Mouse (Mus musculus) embryonic facial prominence, embryonic 11.5 days (tissue): ENCODE measurements at regions not wholly inside any gene's neighbourhood (a gene's known extent, or its start where the extent isn't known, plus 50 kb on each side); places are given as distances from the start of the nearest gene placed in this dataset.

Experiments used
- ATAC-seq: fragments of 200-750 bp; cut with Nextera tagmentation; replicated peaks from 2 replicates; pipeline ENCODE4 v1.8.0; 2017; ENCODE audit warnings: low read depth; ENCODE audit not compliant: insufficient number of reproducible peaks, low FRiP score, low TSS enrichment
- DNase-seq: peaks from one replicate; pipeline ENCODE4 v3.0.0-alpha.2; 2015; ENCODE audit warnings: low spot score
- H3K27ac ChIP-seq: fragments of 300-500 bp; sonication (generic); replicated peaks from 2 replicates; pipeline ENCODE4 v1.5.1; 2014; ENCODE audit warnings: mild to moderate bottlenecking, low read depth, low read length, control low read depth
- H3K27me3 ChIP-seq: fragments of 300-500 bp; sonication (generic); 2 replicates; pipeline ENCODE4 v1.6.1; 2014; ENCODE audit warnings: mild to moderate bottlenecking, low read length, moderate library complexity, mixed read lengths; ENCODE audit not compliant: control insufficient read depth, insufficient read depth
- H3K36me3 ChIP-seq: fragments of 300-500 bp; sonication (generic); replicated peaks from 2 replicates; pipeline ENCODE4 v1.6.1; 2014; ENCODE audit warnings: low read depth, mild to moderate bottlenecking, low read length, moderate library complexity, mixed read lengths; ENCODE audit not compliant: control insufficient read depth, insufficient read depth
- H3K4me1 ChIP-seq: fragments of 300-500 bp; sonication (generic); 2 replicates; pipeline ENCODE4 v1.6.1; 2014; ENCODE audit warnings: low read length, mixed read lengths; ENCODE audit not compliant: control insufficient read depth, insufficient read depth
- H3K4me2 ChIP-seq: fragments of 300-500 bp; sonication (generic); 2 replicates; pipeline ENCODE4 v1.6.1; 2014; ENCODE audit warnings: low read depth, mild to moderate bottlenecking, control low read depth, low read length, moderate library complexity
- H3K4me3 ChIP-seq: fragments of 300-500 bp; sonication (generic); 2 replicates; pipeline ENCODE4 v1.5.1; 2014; ENCODE audit warnings: low read depth, low read length, control low read depth
- H3K9ac ChIP-seq: fragments of 300-500 bp; sonication (generic); replicated peaks from 2 replicates; pipeline ENCODE4 v1.6.1; 2014; ENCODE audit warnings: mild to moderate bottlenecking, control low read depth, low read length
- H3K9me3 ChIP-seq: fragments of 300-500 bp; sonication (generic); replicated peaks from 2 replicates; pipeline ENCODE4 v1.6.1; 2016; ENCODE audit warnings: mild to moderate bottlenecking, low read length, inconsistent platforms, mixed read lengths; ENCODE audit not compliant: control insufficient read depth
- WGBS: fragments of 180-500 bp; shearing (Covaris S2); extraction: QIAGEN DNeasy Blood & Tissue Kit; methylation state at CpG from one replicate; pipeline ENCODE4 v1.1.7; 2014; 5-methylcytosine and 5-hydroxymethylcytosine counted together

DNA sequence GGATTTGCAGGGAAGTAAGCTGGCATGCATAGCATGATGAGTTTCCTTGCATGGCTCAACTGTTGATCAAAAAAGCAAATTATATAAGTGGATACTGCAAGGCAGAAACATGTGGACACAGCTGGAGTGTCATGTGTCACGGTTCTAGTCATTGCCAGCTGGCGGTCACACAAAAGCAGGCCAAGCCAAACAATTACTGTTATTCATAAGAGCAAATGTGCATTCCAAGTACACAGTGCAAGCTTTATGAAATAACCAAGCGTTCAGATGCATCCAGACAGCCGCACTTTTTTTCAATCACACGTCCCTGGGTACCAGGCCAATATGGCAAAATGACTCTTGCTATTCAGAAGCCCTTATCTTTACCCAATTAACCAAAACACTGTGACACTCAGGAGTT is 119.6 kb upstream of the Meis1 start:
- 57% methylated on average over 5 of the region's 5 CpGs for WGBS
- no peak for ATAC-seq
- Histone ChIP-seq H3K36me3 (no peaks in the 10 kb centered on the region), H3K27me3 (no peaks in the 10 kb centered on the region), H3K4me1 (no peaks in the 10 kb centered on the region), H3K4me3 (no peak overlapping the region), H3K4me2 (no peak overlapping the region), H3K9ac (no peak overlapping the region), H3K9me3 (no peaks in the 10 kb centered on the region), H3K27ac (no peak overlapping the region)
- DNase-seq: peak; percentile 46

DNA sequence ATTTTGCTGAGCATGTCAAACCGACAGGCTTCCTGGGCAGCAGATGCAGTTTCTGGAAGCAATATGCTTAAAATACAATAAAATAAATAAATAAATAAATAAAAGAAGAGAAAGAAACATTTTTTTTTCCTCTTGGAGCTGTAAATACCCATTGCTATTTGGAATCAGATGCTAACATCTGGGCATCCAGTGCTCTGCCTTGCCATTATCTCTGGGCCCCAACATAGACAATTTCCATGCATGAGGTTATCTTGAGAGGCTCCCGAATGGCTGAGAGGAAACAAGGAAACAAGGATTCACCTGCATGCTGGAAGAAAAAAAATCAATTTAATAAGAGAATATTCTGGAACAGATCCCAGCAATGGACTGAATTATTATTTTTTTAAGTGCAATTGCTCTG is 120.0 kb upstream of the Meis1 start:
- no peaks in the 10 kb centered on the region for H3K9me3 ChIP-seq
- H3K4me1 ChIP-seq: no peaks in the 10 kb centered on the region
- H3K27ac ChIP-seq: no peak overlapping the region
- no peak overlapping the region for H3K9ac ChIP-seq
- no peak overlapping the region for H3K4me3 ChIP-seq
- H3K4me2 ChIP-seq: no peak overlapping the region
- no peaks in the 10 kb centered on the region for H3K27me3 ChIP-seq
- DNase-seq: no peak
- H3K36me3 ChIP-seq: no peaks in the 10 kb centered on the region
- 70% methylated on average over 2 of the region's 2 CpGs for WGBS
- ATAC-seq: no peak

DNA sequence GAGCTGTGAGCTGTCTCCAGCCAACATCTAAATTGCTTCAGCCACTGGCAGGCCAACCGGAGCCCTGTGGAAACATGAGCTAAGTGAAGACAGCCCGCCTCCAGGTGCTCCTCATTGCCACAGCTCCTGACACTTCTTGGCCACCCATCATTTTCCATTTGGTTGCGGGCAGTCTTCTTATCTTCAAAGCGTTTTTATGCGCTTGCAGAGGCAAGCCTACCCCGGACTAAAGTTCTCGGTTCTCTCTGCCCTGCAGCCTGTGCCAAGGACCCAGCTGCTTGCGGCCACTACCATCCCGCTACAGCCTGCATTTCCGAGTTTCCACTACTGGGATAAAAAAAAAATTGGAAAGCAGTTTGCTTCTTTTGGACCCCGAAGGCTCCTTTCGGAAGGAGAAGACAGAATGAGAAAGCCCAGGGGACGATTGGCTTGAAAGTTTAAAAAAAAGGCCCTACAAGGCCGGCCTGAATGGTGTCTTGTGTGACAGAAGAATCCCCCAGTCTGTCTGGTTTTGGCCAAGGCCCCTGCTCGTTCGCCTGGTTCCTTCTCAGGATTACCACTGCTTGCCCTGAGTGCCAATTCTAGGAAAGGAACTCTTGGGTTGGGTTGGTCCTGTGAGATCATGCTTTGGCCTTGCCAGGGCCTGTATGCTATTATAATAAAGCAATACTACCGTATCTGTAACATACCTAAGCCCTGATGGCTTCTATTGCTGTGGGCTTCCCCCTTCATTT is 124.6 kb upstream of the Meis1 start:
- Histone ChIP-seq H3K36me3 (no peaks in the 10 kb centered on the region), H3K9ac (no peak overlapping the region), H3K27ac (no peak overlapping the region), H3K9me3 (no peaks in the 10 kb centered on the region), H3K27me3 (no peaks in the 10 kb centered on the region), H3K4me2 (no peak overlapping the region), H3K4me3 (no peak overlapping the region), H3K4me1 (no peaks in the 10 kb centered on the region)
- DNase-seq: no peak
- ATAC-seq: no peak
- 72% methylated on average over 17 of the region's 17 CpGs for WGBS

DNA sequence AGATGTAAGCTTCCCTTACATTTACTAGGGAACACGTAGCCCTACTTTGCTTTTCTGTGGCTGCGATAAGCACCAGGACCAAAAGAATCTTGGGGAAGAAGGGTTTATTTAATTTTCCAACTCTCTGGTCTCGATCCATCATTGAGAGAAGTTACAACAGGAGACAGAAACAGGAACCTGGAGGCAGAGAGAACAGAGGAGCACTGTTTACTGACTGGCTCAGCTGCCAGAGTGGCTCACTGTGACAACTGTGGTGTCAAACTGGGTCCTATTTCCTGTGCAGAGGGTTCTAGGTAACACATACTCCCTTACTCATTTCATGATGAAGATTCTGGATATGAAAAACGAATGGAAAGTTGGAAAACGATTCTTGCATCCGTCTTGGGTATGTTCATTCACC is 125.7 kb upstream of the Meis1 start:
- H3K4me3 ChIP-seq: no peak overlapping the region
- 87% methylated on average over 6 of the region's 6 CpGs for WGBS
- ATAC-seq: no peak

DNA sequence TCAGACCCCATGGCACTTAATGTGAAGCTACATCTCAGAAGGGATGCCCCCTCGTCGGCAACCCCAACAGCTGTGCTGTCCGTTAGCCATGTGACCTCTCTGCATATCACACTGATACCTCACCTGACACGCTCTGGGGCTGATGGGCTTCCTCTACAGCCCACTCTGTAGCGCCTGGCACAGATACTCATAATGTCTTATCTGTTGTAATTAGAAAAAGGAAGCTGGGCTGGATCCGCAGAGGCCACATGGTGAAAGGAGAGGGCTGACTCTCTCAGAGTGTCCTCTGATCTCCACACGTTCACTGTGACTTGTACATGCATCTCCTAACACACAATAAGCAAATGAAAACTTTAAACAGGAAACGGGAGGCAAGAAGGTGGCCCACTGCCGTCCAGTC is 126.5 kb upstream of the Meis1 start:
- 83% methylated on average over 9 of the region's 9 CpGs for WGBS
- ATAC-seq: no peak

More for the DNA sequence above, 125.7 kb upstream of the Meis1 start:
- H3K4me2 ChIP-seq: no peak overlapping the region
- H3K4me1 ChIP-seq: no peaks in the 10 kb centered on the region
- H3K9me3 ChIP-seq: no peaks in the 10 kb centered on the region
- no peaks in the 10 kb centered on the region for H3K27me3 ChIP-seq
- H3K27ac ChIP-seq: no peak overlapping the region
- H3K9ac ChIP-seq: no peak overlapping the region
- no peak for DNase-seq
- H3K36me3 ChIP-seq: no peaks in the 10 kb centered on the region

DNA sequence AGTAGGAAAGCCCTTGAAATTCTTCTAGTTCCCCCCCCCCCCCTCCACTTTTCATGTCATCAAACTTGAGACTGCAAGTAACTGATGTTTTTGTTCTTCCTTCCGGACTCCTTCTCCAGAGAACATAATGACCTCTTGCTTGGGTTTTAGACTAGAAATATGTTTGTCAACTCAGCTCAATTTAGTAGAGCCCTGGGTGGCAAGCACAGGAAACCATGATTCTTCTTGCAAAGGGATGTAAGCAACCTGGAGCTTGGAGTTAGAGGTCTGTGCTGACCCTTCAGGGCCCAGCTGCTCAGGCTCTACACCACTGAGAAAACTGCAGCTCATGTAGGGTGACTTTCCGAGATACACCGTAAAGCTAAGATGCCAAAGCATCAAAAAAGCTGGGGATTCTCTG is 127.2 kb upstream of the Meis1 start:
- no peaks in the 10 kb centered on the region for H3K4me1 ChIP-seq
- no peak overlapping the region for H3K4me2 ChIP-seq
- H3K27ac ChIP-seq: no peak overlapping the region
- no peak for DNase-seq
- no peak overlapping the region for H3K9ac ChIP-seq
- no peak overlapping the region for H3K4me3 ChIP-seq
- no peak for ATAC-seq
- H3K9me3 ChIP-seq: no peaks in the 10 kb centered on the region
- WGBS: 78% methylated on average over 3 of the region's 3 CpGs
- H3K27me3 ChIP-seq: no peaks in the 10 kb centered on the region
- no peaks in the 10 kb centered on the region for H3K36me3 ChIP-seq

More for the DNA sequence above, 126.5 kb upstream of the Meis1 start:
- H3K36me3 ChIP-seq: no peaks in the 10 kb centered on the region
- no peak overlapping the region for H3K27ac ChIP-seq
- no peak overlapping the region for H3K9ac ChIP-seq
- no peaks in the 10 kb centered on the region for H3K9me3 ChIP-seq
- H3K4me1 ChIP-seq: no peaks in the 10 kb centered on the region
- H3K27me3 ChIP-seq: no peaks in the 10 kb centered on the region
- no peak for DNase-seq
- no peak overlapping the region for H3K4me2 ChIP-seq
- H3K4me3 ChIP-seq: no peak overlapping the region

DNA sequence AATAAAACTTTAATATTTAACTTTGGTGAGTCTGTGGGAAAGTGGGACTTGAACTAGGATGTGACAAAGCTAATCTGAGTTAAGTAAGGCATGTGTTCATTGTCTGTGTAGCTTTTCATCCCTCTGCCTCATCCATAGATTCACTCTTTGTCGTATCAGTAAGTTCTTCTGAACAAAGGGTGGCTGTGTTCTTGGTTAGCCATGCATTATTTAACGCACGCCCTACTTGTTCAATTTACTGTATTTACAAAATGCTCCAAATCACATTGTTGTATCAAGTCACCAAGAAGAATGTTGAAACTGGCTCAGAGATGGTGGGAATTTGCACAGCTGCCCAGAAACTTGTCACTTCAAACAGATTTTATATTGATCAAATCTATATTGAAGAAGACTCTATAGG is 132.2 kb upstream of the Meis1 start:
- Histone ChIP-seq H3K36me3 (no peaks in the 10 kb centered on the region), H3K9ac (no peak overlapping the region), H3K9me3 (no peaks in the 10 kb centered on the region), H3K4me2 (no peak overlapping the region), H3K4me3 (no peak overlapping the region), H3K27me3 (no peaks in the 10 kb centered on the region), H3K4me1 (no peaks in the 10 kb centered on the region), H3K27ac (no peak overlapping the region)
- DNase-seq: no peak
- WGBS: 66% methylated on average over 3 of the region's 3 CpGs
- no peak for ATAC-seq

DNA sequence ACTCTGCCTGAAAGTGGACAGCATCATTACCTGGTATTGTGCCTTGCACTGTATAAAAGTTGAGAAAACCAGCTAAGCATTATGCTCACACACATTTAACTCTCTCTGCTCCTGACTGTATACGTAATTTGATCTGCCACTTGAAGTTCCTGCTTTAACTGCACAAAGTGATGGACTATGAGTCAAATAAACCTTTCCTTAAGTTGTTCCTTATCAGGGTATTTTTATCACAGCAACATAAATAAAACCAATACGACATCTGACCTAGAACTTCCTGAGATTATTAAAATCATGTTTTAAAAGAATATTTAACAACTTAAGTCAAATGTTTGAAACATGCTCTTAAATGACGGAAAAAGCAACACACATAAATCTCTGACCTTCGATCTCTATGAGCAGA is 134.9 kb upstream of the Meis1 start:
- no peak overlapping the region for H3K27ac ChIP-seq
- no peak overlapping the region for H3K4me2 ChIP-seq
- H3K4me1 ChIP-seq: no peaks in the 10 kb centered on the region
- no peaks in the 10 kb centered on the region for H3K36me3 ChIP-seq
- DNase-seq (no peak), ATAC-seq (no peak)
- H3K27me3 ChIP-seq: no peaks in the 10 kb centered on the region
- no peak overlapping the region for H3K4me3 ChIP-seq
- H3K9ac ChIP-seq: no peak overlapping the region
- 68% methylated on average over 4 of the region's 4 CpGs for WGBS
- H3K9me3 ChIP-seq: no peaks in the 10 kb centered on the region
